Mouse (Mus musculus) lung, adult 2 months (tissue): ENCODE measurements around the gene Cpm.

Experiments
- CTCF ChIP-seq: fragments of 200-500 bp; IDR thresholded peaks from 2 replicates; pipeline ENCODE4 v1.5.1; 2011; ENCODE audit warnings: mild to moderate bottlenecking, low read length, control low read depth; ENCODE audit not compliant: insufficient read depth
- POLR2A ChIP-seq: fragments of 200-500 bp; IDR thresholded peaks from 2 replicates; pipeline ENCODE4 v1.6.1; 2011; ENCODE audit warnings: low read depth, mild to moderate bottlenecking, control low read depth, low read length, borderline replicate concordance; ENCODE audit errors: extremely low read depth

DNA sequence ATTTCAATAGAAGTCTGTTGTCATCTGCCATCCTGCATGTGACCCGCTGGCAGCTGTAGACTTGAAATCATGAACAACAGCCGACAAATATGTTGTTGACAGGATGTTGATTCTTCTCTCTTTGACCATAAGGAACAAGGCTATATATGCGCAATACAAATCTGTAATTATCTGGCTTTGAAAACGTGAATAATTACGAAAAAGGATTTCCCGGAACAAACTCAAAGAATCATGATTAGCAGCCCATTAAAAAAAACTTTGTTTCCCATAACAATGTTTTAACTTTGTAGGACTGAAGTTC, 27.3 kb downstream of the Cpm start:
- TF ChIP-seq CTCF (no peak), POLR2A (no peak)
